Mouse (Mus musculus) heart, embryonic 16.5 days (tissue): ENCODE data around the gene Fubp3. TPM values are rescaled to one million over a fixed set of nuclear protein-coding genes. Genes with fewer than 3 reads are reported as not detected.
A peak's percentile ranks its signal among the peaks of the same experiment; 100 is the strongest.

Source experiments
- ATAC-seq: fragments of 200-750 bp; cut with Nextera tagmentation; replicated peaks from 2 replicates; pipeline ENCODE4 v1.8.0; 2017; ENCODE audit warnings: moderate number of reproducible peaks; ENCODE audit not compliant: insufficient read depth, low FRiP score; ENCODE audit errors: extremely low read depth
- H3K27ac ChIP-seq: fragments of 300-500 bp; sonication (generic); 2 replicates; pipeline ENCODE4 v1.5.1; 2014; ENCODE audit warnings: mild to moderate bottlenecking, low read length, control low read depth, moderate library complexity
- H3K27me3 ChIP-seq: fragments of 300-500 bp; sonication (generic); 2 replicates; pipeline ENCODE4 v1.6.1; 2014; ENCODE audit warnings: low read length, mixed read lengths; ENCODE audit not compliant: control insufficient read depth, insufficient read depth
- H3K36me3 ChIP-seq: fragments of 300-500 bp; sonication (generic); 2 replicates; pipeline ENCODE4 v1.6.1; 2014; ENCODE audit not compliant: control insufficient read depth, insufficient read depth
- H3K4me1 ChIP-seq: fragments of 300-500 bp; sonication (generic); 2 replicates; pipeline ENCODE4 v1.6.1; 2014; ENCODE audit warnings: low read length, mixed read lengths; ENCODE audit not compliant: control insufficient read depth, insufficient read depth
- H3K4me2 ChIP-seq: fragments of 300-500 bp; sonication (generic); 2 replicates; pipeline ENCODE4 v1.6.1; 2014; ENCODE audit warnings: low read depth, mild to moderate bottlenecking, control low read depth, low read length
- H3K4me3 ChIP-seq: fragments of 300-500 bp; sonication (generic); 2 replicates; pipeline ENCODE4 v1.5.1; 2014; ENCODE audit warnings: mild to moderate bottlenecking, control low read depth, low read length
- H3K9ac ChIP-seq: fragments of 300-500 bp; sonication (generic); 2 replicates; pipeline ENCODE4 v1.6.1; 2014; ENCODE audit warnings: low read length, control low read depth
- H3K9me3 ChIP-seq: fragments of 300-500 bp; sonication (generic); replicated peaks from 2 replicates; pipeline ENCODE4 v1.6.1; 2016; ENCODE audit warnings: low read length; ENCODE audit not compliant: control insufficient read depth
- WGBS: fragments of 180-500 bp; shearing (Covaris S2); extraction: QIAGEN DNeasy Blood & Tissue Kit; methylation state at CpG from one replicate; pipeline ENCODE4 v1.1.7; 2014; 5-methylcytosine and 5-hydroxymethylcytosine counted together
- polyA plus RNA-seq: library from polyadenylated mRNA; unstranded; fragments of >200 nt; fragmentation: Nextera tagmentation; extraction: Ambion mirVana; gene quantifications from 2 replicates; pipeline ENCODE4 v1.2.1, GENCODE M21; 2015

Gene Fubp3
- polyA plus RNA-seq, 1 experiment from 2014 or later: 43.4 TPM

- H3K9ac ChIP-seq: no peak overlapping the region
- no peak overlapping the region for H3K4me2 ChIP-seq
- H3K4me3 ChIP-seq: no peak overlapping the region; the same call in 1 of the 2 replicates
- H3K4me1 ChIP-seq: peaks cover 11% of the 10 kb centered on the region
- H3K27ac ChIP-seq: no peak overlapping the region
- H3K36me3 ChIP-seq: no peaks in the 10 kb centered on the region
- H3K27me3 ChIP-seq: peaks cover 98% of the 10 kb centered on the region
- WGBS: 2% methylated on average over 35 of the region's 35 CpGs
- H3K9me3 ChIP-seq: no peaks in the 10 kb centered on the region
- ATAC-seq: no peak
Measured at GRCm38 (mm10) chr2:31636742-31637141, 64.3 kb downstream of the Fubp3 start.

GRCm38 (mm10) chr2:31637311-31637710 lies 64.9 kb downstream of the Fubp3 start:
- peaks cover 11% of the 10 kb centered on the region for H3K4me1 ChIP-seq
- 4% methylated on average over 12 of the region's 12 CpGs for WGBS
- H3K27ac ChIP-seq: no peak overlapping the region
- no peak overlapping the region for H3K9ac ChIP-seq
- no peaks in the 10 kb centered on the region for H3K36me3 ChIP-seq
- no peak for ATAC-seq
- H3K9me3 ChIP-seq: no peaks in the 10 kb centered on the region
- H3K4me2 ChIP-seq: no peak overlapping the region
- no peak overlapping the region for H3K4me3 ChIP-seq
- peaks cover 98% of the 10 kb centered on the region for H3K27me3 ChIP-seq

GRCm38 (mm10) chr2:31637807-31638206 lies 65.4 kb downstream of the Fubp3 start:
- no peak overlapping the region for H3K4me2 ChIP-seq
- H3K4me3 ChIP-seq: no peak overlapping the region
- peaks cover 11% of the 10 kb centered on the region for H3K4me1 ChIP-seq
- H3K27ac ChIP-seq: no peak overlapping the region
- no peaks in the 10 kb centered on the region for H3K9me3 ChIP-seq
- no peak overlapping the region for H3K9ac ChIP-seq
- ATAC-seq: no peak
- peaks cover 98% of the 10 kb centered on the region for H3K27me3 ChIP-seq
- no peaks in the 10 kb centered on the region for H3K36me3 ChIP-seq
- WGBS: 1% methylated on average over 22 of the region's 22 CpGs

GRCm38 (mm10) chr2:31638581-31639465 lies 66.4 kb downstream of the Fubp3 start:
- 2% methylated on average over 34 of the region's 34 CpGs for WGBS
- H3K9ac ChIP-seq: no peak overlapping the region
- no peaks in the 10 kb centered on the region for H3K9me3 ChIP-seq
- ATAC-seq: no peak
- H3K4me1 ChIP-seq: peaks cover 11% of the 10 kb centered on the region
- H3K36me3 ChIP-seq: no peaks in the 10 kb centered on the region
- no peak overlapping the region for H3K4me2 ChIP-seq
- H3K4me3 ChIP-seq: no peak overlapping the region
- peaks cover 98% of the 10 kb centered on the region for H3K27me3 ChIP-seq
- H3K27ac ChIP-seq: no peak overlapping the region

- H3K9ac ChIP-seq: no peak overlapping the region
- WGBS: 0% methylated on average over 12 of the region's 13 CpGs
- H3K27ac ChIP-seq: no peak overlapping the region
- no peak overlapping the region for H3K4me2 ChIP-seq
- H3K36me3 ChIP-seq: no peaks in the 10 kb centered on the region
- peaks cover 11% of the 10 kb centered on the region for H3K4me1 ChIP-seq
- peaks cover 98% of the 10 kb centered on the region for H3K27me3 ChIP-seq
- no peaks in the 10 kb centered on the region for H3K9me3 ChIP-seq
- no peak overlapping the region for H3K4me3 ChIP-seq
- ATAC-seq: no peak
Measured at GRCm38 (mm10) chr2:31639466-31639760, 67.0 kb downstream of the Fubp3 start.

GRCm38 (mm10) chr2:31639901-31640608 lies 67.6 kb downstream of the Fubp3 start, which contains the start of gene Prdm12:
Prdm12 (plus strand) TSS chr2:31640037.
- H3K9ac ChIP-seq: no peak within 1 kb of the TSS

GRCm38 (mm10) chr2:31640609-31641507 lies 68.4 kb downstream of the Fubp3 start:
- no peak overlapping the region for H3K9ac ChIP-seq
- peaks cover 97% of the 10 kb centered on the region for H3K27me3 ChIP-seq
- no peak overlapping the region for H3K27ac ChIP-seq
- H3K4me3 ChIP-seq: peak overlapping the region; percentile 22
- under 1% methylated on average over 47 of the region's 48 CpGs for WGBS
- peaks cover 6% of the 10 kb centered on the region for H3K4me1 ChIP-seq
- H3K36me3 ChIP-seq: no peaks in the 10 kb centered on the region
- no peak for ATAC-seq
- H3K4me2 ChIP-seq: 0 out of 2 replicates have a peak overlapping the region, but pooled peaks have one; percentile 17
- no peaks in the 10 kb centered on the region for H3K9me3 ChIP-seq

More at GRCm38 (mm10) chr2:31639901-31640608, 67.6 kb downstream of the Fubp3 start, which contains the start of gene Prdm12:
- Histone ChIP-seq H3K27ac (no peak within 1 kb of the TSS), H3K9me3 (no peaks in the 10 kb centered on the region), H3K4me2 (no peak within 1 kb of the TSS), H3K4me1 (peaks cover 11% of the 10 kb centered on the region), H3K27me3 (peaks cover 98% of the 10 kb centered on the region), H3K4me3 (peak within 1 kb of the TSS; percentile 22), H3K36me3 (no peaks in the 10 kb centered on the region)
- no peak for ATAC-seq
- 2% methylated on average over 41 of the region's 41 CpGs for WGBS

- Histone ChIP-seq H3K4me2 (no peak overlapping the region), H3K4me3 (no peak overlapping the region), H3K36me3 (no peaks in the 10 kb centered on the region), H3K4me1 (peaks cover 3% of the 10 kb centered on the region), H3K9me3 (no peaks in the 10 kb centered on the region), H3K27me3 (peaks cover 97% of the 10 kb centered on the region), H3K9ac (no peak overlapping the region), H3K27ac (no peak overlapping the region)
- 1% methylated on average over 11 of the region's 11 CpGs for WGBS
- no peak for ATAC-seq
Measured at GRCm38 (mm10) chr2:31641508-31641830, 69.0 kb downstream of the Fubp3 start.
